Mouse (Mus musculus): ENCODE data around the gene Prune1. TPM values are rescaled to one million over a fixed set of nuclear protein-coding genes. Genes with fewer than 3 reads are reported as not detected.

Prune1 gene
- polyA plus RNA-seq, 1 experiment from 2014 or later, result 21.2 TPM

- Histone ChIP-seq H3K4me2 (ENCODE audit: low read depth, low read length) (no peak overlapping the region), H3K27me3 (ENCODE audit: control insufficient read depth, insufficient read depth, low read length) (no peaks in the 10 kb centered on the region), H3K9me3 (replicated peaks; ENCODE audit: control insufficient read depth, low read length) (no peaks in the 10 kb centered on the region), H3K4me3 (replicated peaks; ENCODE audit: low read length) (no peak overlapping the region), H3K4me1 (ENCODE audit: control insufficient read depth, insufficient read depth, low read length) (no peaks in the 10 kb centered on the region), H3K9ac (ENCODE audit: low read length) (no peak overlapping the region; the same call in 1 of the 2 replicates), H3K36me3 (ENCODE audit: control insufficient read depth, insufficient read depth, low read length) (peaks cover 16% of the 10 kb centered on the region), H3K27ac (ENCODE audit: low read length) (peak overlapping the region; percentile 54)
- ATAC-seq (ENCODE audit: insufficient read depth, low FRiP score), result no peak
- 64% methylated on average over 11 of the region's 11 CpGs for WGBS
Observed at GRCm38 (mm10) chr3:95293537-95293936, 11.7 kb upstream of the Prune1 start.

- no peaks in the 10 kb centered on the region for H3K4me1 ChIP-seq (ENCODE audit: control insufficient read depth, insufficient read depth, low read length)
- WGBS, result 80% methylated on average over 2 of the region's 2 CpGs
- H3K27ac ChIP-seq (ENCODE audit: low read length), result no peak overlapping the region
- ATAC-seq (ENCODE audit: insufficient read depth, low FRiP score), result no peak
- H3K9ac ChIP-seq (ENCODE audit: low read length), result no peak overlapping the region
- H3K36me3 ChIP-seq (ENCODE audit: control insufficient read depth, insufficient read depth, low read length), result peaks cover 21% of the 10 kb centered on the region
- H3K4me3 ChIP-seq (replicated peaks; ENCODE audit: low read length), result no peak overlapping the region
- H3K4me2 ChIP-seq (ENCODE audit: low read depth, low read length), result no peak overlapping the region
- H3K27me3 ChIP-seq (ENCODE audit: control insufficient read depth, insufficient read depth, low read length), result no peaks in the 10 kb centered on the region
- H3K9me3 ChIP-seq (replicated peaks; ENCODE audit: control insufficient read depth, low read length), result no peaks in the 10 kb centered on the region
Observed at GRCm38 (mm10) chr3:95292899-95293298, 11.0 kb upstream of the Prune1 start.

GRCm38 (mm10) chr3:95291041-95291440 lies 9.2 kb upstream of the Prune1 start:
- Histone ChIP-seq H3K36me3 (ENCODE audit: control insufficient read depth, insufficient read depth, low read length) (peaks cover 21% of the 10 kb centered on the region), H3K4me3 (replicated peaks; ENCODE audit: low read length) (no peak overlapping the region), H3K4me1 (ENCODE audit: control insufficient read depth, insufficient read depth, low read length) (no peaks in the 10 kb centered on the region), H3K27me3 (ENCODE audit: control insufficient read depth, insufficient read depth, low read length) (no peaks in the 10 kb centered on the region), H3K27ac (ENCODE audit: low read length) (no peak overlapping the region), H3K9me3 (replicated peaks; ENCODE audit: control insufficient read depth, low read length) (no peaks in the 10 kb centered on the region), H3K9ac (ENCODE audit: low read length) (no peak overlapping the region), H3K4me2 (ENCODE audit: low read depth, low read length) (no peak overlapping the region)
- ATAC-seq (ENCODE audit: insufficient read depth, low FRiP score), result no peak
- 80% methylated on average over 4 of the region's 4 CpGs for WGBS

- H3K4me1 ChIP-seq (ENCODE audit: control insufficient read depth, insufficient read depth, low read length), result no peaks in the 10 kb centered on the region
- no peak overlapping the region for H3K27ac ChIP-seq (ENCODE audit: low read length)
- WGBS, result 58% methylated on average over 6 of the region's 6 CpGs
- H3K9ac ChIP-seq (ENCODE audit: low read length), result no peak overlapping the region
- no peaks in the 10 kb centered on the region for H3K27me3 ChIP-seq (ENCODE audit: control insufficient read depth, insufficient read depth, low read length)
- peaks cover 21% of the 10 kb centered on the region for H3K36me3 ChIP-seq (ENCODE audit: control insufficient read depth, insufficient read depth, low read length)
- no peak overlapping the region for H3K4me3 ChIP-seq (replicated peaks; ENCODE audit: low read length)
- no peaks in the 10 kb centered on the region for H3K9me3 ChIP-seq (replicated peaks; ENCODE audit: control insufficient read depth, low read length)
- no peak for ATAC-seq (ENCODE audit: insufficient read depth, low FRiP score)
- no peak overlapping the region for H3K4me2 ChIP-seq (ENCODE audit: low read depth, low read length)
Observed at GRCm38 (mm10) chr3:95290156-95290555, 8.3 kb upstream of the Prune1 start.

- Histone ChIP-seq H3K4me2 (ENCODE audit: low read depth, low read length) (no peak overlapping the region), H3K36me3 (ENCODE audit: control insufficient read depth, insufficient read depth, low read length) (peaks cover 21% of the 10 kb centered on the region), H3K9me3 (replicated peaks; ENCODE audit: control insufficient read depth, low read length) (no peaks in the 10 kb centered on the region), H3K27ac (ENCODE audit: low read length) (no peak overlapping the region), H3K9ac (ENCODE audit: low read length) (no peak overlapping the region), H3K27me3 (ENCODE audit: control insufficient read depth, insufficient read depth, low read length) (no peaks in the 10 kb centered on the region), H3K4me3 (replicated peaks; ENCODE audit: low read length) (no peak overlapping the region), H3K4me1 (ENCODE audit: control insufficient read depth, insufficient read depth, low read length) (peaks cover 6% of the 10 kb centered on the region; the same call in 1 of the 2 replicates)
- no peak for ATAC-seq (ENCODE audit: insufficient read depth, low FRiP score)
- 91% methylated on average over 4 of the region's 4 CpGs for WGBS
Observed at GRCm38 (mm10) chr3:95289419-95289818, 7.5 kb upstream of the Prune1 start.

GRCm38 (mm10) chr3:95287541-95287940 lies 5.7 kb upstream of the Prune1 start:
- Histone ChIP-seq H3K9me3 (replicated peaks; ENCODE audit: control insufficient read depth, low read length) (no peaks in the 10 kb centered on the region), H3K4me2 (ENCODE audit: low read depth, low read length) (no peak overlapping the region), H3K9ac (ENCODE audit: low read length) (no peak overlapping the region), H3K27me3 (ENCODE audit: control insufficient read depth, insufficient read depth, low read length) (no peaks in the 10 kb centered on the region), H3K36me3 (ENCODE audit: control insufficient read depth, insufficient read depth, low read length) (peaks cover 12% of the 10 kb centered on the region), H3K27ac (ENCODE audit: low read length) (no peak overlapping the region), H3K4me3 (replicated peaks; ENCODE audit: low read length) (no peak overlapping the region), H3K4me1 (ENCODE audit: control insufficient read depth, insufficient read depth, low read length) (peaks cover 11% of the 10 kb centered on the region)
- WGBS, result 94% methylated on average over 3 of the region's 3 CpGs
- ATAC-seq (ENCODE audit: insufficient read depth, low FRiP score), result no peak

- ATAC-seq (ENCODE audit: insufficient read depth, low FRiP score), result no peak
- Histone ChIP-seq H3K9me3 (replicated peaks; ENCODE audit: control insufficient read depth, low read length) (no peaks in the 10 kb centered on the region), H3K27ac (ENCODE audit: low read length) (no peak overlapping the region), H3K27me3 (ENCODE audit: control insufficient read depth, insufficient read depth, low read length) (no peaks in the 10 kb centered on the region), H3K36me3 (ENCODE audit: control insufficient read depth, insufficient read depth, low read length) (peaks cover 7% of the 10 kb centered on the region; the same call in 1 of the 2 replicates), H3K4me3 (replicated peaks; ENCODE audit: low read length) (no peak overlapping the region), H3K4me1 (ENCODE audit: control insufficient read depth, insufficient read depth, low read length) (peaks cover 14% of the 10 kb centered on the region), H3K9ac (ENCODE audit: low read length) (no peak overlapping the region), H3K4me2 (ENCODE audit: low read depth, low read length) (no peak overlapping the region)
- 77% methylated on average over 7 of the region's 7 CpGs for WGBS
Observed at GRCm38 (mm10) chr3:95286510-95286909, 4.6 kb upstream of the Prune1 start.

- no peak for ATAC-seq (ENCODE audit: insufficient read depth, low FRiP score)
- WGBS, result 64% methylated on average over 5 of the region's 5 CpGs
- Histone ChIP-seq H3K36me3 (ENCODE audit: control insufficient read depth, insufficient read depth, low read length) (peaks cover 7% of the 10 kb centered on the region; the same call in 1 of the 2 replicates), H3K4me1 (ENCODE audit: control insufficient read depth, insufficient read depth, low read length) (peaks cover 14% of the 10 kb centered on the region), H3K27ac (ENCODE audit: low read length) (peak overlapping the region; percentile 44; the same call in 1 of the 2 replicates), H3K9me3 (replicated peaks; ENCODE audit: control insufficient read depth, low read length) (no peaks in the 10 kb centered on the region), H3K4me2 (ENCODE audit: low read depth, low read length) (no peak overlapping the region), H3K4me3 (replicated peaks; ENCODE audit: low read length) (no peak overlapping the region), H3K27me3 (ENCODE audit: control insufficient read depth, insufficient read depth, low read length) (no peaks in the 10 kb centered on the region), H3K9ac (ENCODE audit: low read length) (no peak overlapping the region)
Observed at GRCm38 (mm10) chr3:95286011-95286410, 4.1 kb upstream of the Prune1 start.

GRCm38 (mm10) chr3:95285390-95285789 lies 3.5 kb upstream of the Prune1 start:
- H3K27ac ChIP-seq (ENCODE audit: low read length), result peak overlapping the region; percentile 44; the same call in 1 of the 2 replicates
- H3K9ac ChIP-seq (ENCODE audit: low read length), result no peak overlapping the region
- no peak overlapping the region for H3K4me3 ChIP-seq (replicated peaks; ENCODE audit: low read length)
- no peaks in the 10 kb centered on the region for H3K27me3 ChIP-seq (ENCODE audit: control insufficient read depth, insufficient read depth, low read length)
- H3K4me2 ChIP-seq (ENCODE audit: low read depth, low read length), result peak overlapping the region; percentile 95; the same call in 1 of the 2 replicates
- 89% methylated on average over 5 of the region's 5 CpGs for WGBS
- H3K4me1 ChIP-seq (ENCODE audit: control insufficient read depth, insufficient read depth, low read length), result peaks cover 18% of the 10 kb centered on the region
- H3K36me3 ChIP-seq (ENCODE audit: control insufficient read depth, insufficient read depth, low read length), result peaks cover 7% of the 10 kb centered on the region; the same call in 1 of the 2 replicates
- ATAC-seq (ENCODE audit: insufficient read depth, low FRiP score), result no peak
- H3K9me3 ChIP-seq (replicated peaks; ENCODE audit: control insufficient read depth, low read length), result no peaks in the 10 kb centered on the region

Measured in stomach, embryonic 16.5 days (tissue).